Mouse (Mus musculus): ENCODE measurements around the gene Lin9. TPM values are rescaled to one million over a fixed set of nuclear protein-coding genes. Genes with fewer than 3 reads are reported as not detected.
"Not testable (repeated sequence)": the region's sequence is repeated elsewhere in the genome, so short reads cannot be mapped to it uniquely, and the experiment has no call there.

Gene Lin9
- 10 to 100 TPM; 16.7 to 18.7 TPM for polyA plus RNA-seq (2017; shearing (Covaris generic))

- ATAC-seq = peak; percentile 72
Observed at GRCm38 (mm10) chr1:180641137-180641517, at the start of gene Lin9. TSS of gene Lin9 (plus strand) at chr1:180641150.

DNA sequence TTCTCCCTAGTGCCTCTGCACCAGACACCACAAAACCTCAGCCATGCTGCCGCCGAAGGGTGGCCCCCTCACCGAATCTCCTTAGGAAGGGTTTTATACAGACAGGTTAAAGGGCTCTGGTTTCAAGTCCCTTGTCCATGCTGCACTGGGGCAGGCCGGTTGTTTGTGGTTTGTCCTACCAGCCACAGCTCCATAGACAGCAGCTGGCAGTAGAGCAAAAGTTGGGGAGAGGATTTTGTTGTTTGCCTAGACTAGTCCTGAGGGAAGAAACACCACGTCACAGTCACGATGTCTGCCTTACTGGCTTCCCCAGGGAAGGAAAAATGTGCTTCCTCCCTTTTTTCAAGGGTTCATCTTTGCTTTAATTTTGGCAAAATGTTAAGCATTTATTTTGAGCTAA lies 40.4 kb upstream of the Lin9 start:
- no peak for ATAC-seq

DNA sequence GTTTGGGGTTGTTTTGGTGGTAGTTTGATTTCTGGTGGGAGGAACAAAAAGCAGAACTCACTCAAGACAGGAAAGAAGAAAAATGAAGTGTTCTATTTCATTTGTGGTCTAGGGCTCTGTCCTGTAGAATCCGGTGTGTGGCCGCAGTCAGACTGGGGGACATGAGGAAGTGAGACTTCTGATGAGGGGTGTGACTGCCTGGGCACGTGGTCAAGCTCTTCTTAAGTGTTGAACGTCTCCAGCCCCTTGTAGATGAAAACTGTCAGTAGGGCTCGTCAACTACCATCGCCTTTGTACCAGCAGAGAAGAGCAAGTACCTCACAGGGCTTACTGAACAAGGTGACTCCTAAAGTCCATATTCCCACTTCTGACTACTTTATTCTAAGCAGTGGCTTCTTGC lies 39.1 kb upstream of the Lin9 start:
- ATAC-seq = no peak

DNA sequence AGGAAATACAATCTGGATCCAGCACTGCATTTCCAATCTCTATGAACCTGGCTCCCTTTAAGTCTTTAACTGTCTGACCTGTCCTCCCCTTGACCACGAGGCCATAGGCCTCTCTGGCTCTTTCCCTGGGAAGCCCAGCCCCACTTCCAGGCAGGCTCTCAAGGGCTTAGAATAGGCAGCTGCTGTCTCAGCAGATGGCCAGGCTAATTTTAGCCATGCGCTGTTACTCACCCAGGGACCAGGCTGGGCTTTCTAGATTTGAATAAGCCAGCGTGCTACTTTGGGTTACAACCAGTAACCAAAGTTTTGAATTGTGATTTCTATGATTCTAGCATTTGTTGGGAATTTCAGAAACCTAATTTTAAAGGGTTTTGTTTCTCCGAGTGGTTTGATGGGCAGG lies 36.4 kb upstream of the Lin9 start:
- ATAC-seq = no peak

GRCm38 (mm10) chr1:180606106-180606505 lies 34.8 kb upstream of the Lin9 start:
- ATAC-seq = no peak

DNA sequence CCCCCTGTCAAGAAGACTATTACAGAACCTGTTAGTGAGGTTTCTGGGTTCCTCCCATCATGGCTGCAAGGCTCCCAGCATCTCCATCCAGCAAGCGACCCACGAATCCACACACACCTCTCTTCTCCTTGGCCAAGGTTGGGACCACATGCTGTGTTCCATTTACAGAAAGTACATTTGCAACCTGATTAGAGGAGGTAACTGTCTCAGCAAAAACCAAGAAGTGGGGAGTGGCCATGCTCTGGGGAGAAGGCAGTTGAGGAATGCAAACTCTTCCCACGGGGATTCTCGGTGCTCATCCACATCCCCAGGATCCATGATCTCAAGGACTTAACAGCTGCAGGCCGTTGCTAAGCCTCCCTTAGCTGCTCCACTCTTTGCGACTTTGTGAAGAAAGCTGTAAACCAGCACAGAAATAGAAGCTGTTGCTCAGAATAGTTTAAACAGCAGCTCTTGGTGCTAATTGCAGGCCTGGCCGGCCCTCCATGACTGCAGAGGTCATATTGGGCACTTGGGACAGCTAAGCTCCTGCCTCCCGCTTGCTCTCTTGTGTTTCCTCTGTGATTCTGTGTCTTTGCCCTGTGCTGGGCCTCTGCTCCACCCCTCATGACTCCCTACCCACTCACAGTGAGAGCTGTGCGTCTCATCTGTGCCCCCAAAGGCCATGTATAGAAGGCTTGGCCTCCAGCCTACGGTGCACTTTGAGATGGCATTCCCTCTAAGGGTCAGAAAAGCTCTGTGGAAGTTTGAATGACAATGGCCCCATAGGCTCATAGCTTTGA lies 34.0 kb upstream of the Lin9 start:
- ATAC-seq = no peak

DNA sequence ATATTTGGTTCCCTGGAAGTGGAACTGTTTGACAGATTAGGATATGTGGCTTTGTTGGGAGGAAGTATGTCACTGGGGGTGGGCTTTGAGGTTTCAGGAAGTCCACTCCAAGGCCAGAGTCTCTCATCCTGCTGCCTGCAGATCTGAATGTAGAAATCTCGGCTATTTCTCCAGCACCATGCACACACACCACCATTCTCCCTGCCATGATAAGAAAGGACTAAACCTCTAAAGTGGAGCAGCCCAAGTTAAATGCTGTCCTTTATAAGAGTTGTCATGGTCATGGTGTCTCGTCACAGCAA lies 33.4 kb upstream of the Lin9 start:
- no peak for ATAC-seq

GRCm38 (mm10) chr1:180611842-180612241 lies 29.1 kb upstream of the Lin9 start:
- not testable (repeated sequence) for ATAC-seq

GRCm38 (mm10) chr1:180616762-180617161 lies 24.2 kb upstream of the Lin9 start:
- no peak for ATAC-seq

GRCm38 (mm10) chr1:180622389-180622788 lies 18.6 kb upstream of the Lin9 start:
- ATAC-seq = no peak

GRCm38 (mm10) chr1:180623911-180624310 lies 17.0 kb upstream of the Lin9 start:
- ATAC-seq = no peak

- no peak for ATAC-seq
Observed at GRCm38 (mm10) chr1:180626141-180626540, 14.8 kb upstream of the Lin9 start.

DNA sequence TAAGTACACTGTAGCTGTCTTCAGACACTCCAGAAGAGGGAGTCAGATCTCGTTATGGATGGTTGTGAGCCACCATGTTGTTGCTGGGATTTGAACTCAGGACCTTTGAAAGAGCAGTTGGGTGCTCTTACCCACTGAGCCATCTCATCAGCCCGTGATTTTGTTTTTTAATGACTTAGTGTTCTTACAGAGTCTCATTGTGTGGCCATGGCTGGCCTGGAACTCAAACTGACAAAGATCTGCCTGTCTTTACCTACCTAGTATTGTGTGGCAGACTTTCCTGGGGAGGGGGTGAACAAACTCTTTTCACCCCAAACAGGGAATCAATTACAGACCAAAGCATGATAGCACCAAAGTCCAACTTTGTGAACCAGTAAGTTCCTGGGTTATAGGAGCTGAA lies 3.2 kb upstream of the Lin9 start:
- ATAC-seq = not testable (repeated sequence)

GRCm38 (mm10) chr1:180639416-180640401 lies 1.2 kb upstream of the Lin9 start:
- peak; percentile 12 for ATAC-seq

- peak; percentile 40 for ATAC-seq
Observed at GRCm38 (mm10) chr1:180640605-180641125, 285 bp upstream of the Lin9 start.

- ATAC-seq = peak; percentile 57
Observed at GRCm38 (mm10) chr1:180641518-180642227, 723 bp downstream of the Lin9 start.

- no peak for ATAC-seq
Observed at GRCm38 (mm10) chr1:180642228-180642564, 1.2 kb downstream of the Lin9 start.

DNA sequence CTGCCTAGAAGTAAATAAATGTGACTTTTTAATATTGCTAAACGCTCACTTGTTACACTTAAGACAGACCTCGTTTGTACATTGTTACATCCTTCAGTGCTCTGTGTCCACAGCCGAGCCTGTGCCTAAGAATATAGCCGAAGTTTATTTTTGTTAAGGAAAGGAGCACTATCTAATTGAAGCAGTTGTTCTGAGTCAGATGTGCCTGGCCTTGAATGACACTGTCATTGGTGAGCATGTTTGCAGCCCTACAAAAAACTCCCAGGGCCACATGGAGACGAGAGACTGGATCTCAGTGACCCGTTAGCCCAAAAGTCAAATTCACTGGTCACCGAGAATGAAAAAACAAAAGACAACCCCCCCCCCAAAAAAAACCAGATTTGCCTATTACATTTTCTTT lies 50.3 kb downstream of the Lin9 start:
- no peak for ATAC-seq

GRCm38 (mm10) chr1:180696626-180697352 lies 55.8 kb downstream of the Lin9 start, which contains the start of gene Mixl1:
TSS of gene Mixl1 (minus strand) at chr1:180697034.
- no peak for ATAC-seq

- ATAC-seq = no peak
Observed at GRCm38 (mm10) chr1:180698063-180698462, 57.1 kb downstream of the Lin9 start.

DNA sequence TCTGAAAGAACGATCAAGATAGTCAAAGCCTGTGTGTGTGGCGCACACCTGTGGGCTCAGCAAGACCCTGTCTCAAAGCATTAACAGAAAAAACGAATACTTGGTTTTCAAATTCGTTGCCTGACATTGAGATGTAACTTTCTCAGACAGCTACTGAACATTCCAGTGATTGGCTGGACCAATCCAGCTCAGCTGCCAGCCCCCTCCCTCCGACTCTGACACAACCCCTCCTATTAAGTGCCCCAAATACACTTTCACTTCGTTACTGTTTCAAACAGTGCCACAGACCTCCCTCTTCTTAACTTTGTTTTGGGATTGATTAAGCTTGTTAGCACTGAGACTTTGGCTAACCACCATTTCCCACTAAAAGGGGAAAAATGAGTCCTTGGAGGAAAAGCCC lies 62.5 kb downstream of the Lin9 start:
- ATAC-seq = no peak

- no peak for ATAC-seq
Observed at GRCm38 (mm10) chr1:180707368-180707767, 66.4 kb downstream of the Lin9 start.
